ENCODE assay signal across 9 mouse cellular contexts in the genomic region with DNA sequence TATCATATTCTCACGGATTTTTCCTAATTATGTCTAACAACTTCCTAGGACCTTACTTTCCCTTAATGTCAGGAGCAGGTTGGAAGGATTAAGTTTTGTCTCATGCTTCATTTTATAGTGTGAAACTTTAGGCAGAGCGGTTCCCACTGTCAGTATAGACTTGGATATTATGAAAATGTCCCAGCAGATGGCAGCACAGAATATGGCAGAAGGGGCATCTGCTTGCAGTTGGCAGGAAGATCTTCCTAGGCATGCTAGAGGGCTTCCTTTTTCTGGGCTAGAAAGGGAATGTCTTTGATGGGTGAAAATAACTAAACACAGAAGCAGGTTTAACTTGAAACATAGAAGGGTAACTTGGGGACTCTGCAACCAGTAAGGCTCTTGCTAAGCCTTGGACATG.
A peak's percentile ranks its signal among the peaks of the same experiment; 100 is the strongest.
DNase-seq lines count a peak whose midpoint lies in the region; ATAC-seq and TF ChIP-seq lines count a peak whose summit lies in the region.
"Had no signal": no experiment of that assay in that cellular context is flagged by ENCODE, and none has a peak within 500 bp of the region (broad histone marks: within the 10 kb centered on the region; RNA-seq: fewer than 3 reads in every experiment).

No protein-coding gene starts in this region.

- H3K4me2 ChIP-seq in forebrain, embryonic 16.5 days (ENCODE audit: low read length), result no peak overlapping the region
- no peak overlapping the region for H3K4me2 ChIP-seq in forebrain, embryonic 12.5 days
- no peak overlapping the region for H3K4me2 ChIP-seq in stomach, postnatal 0 days (replicated peaks; ENCODE audit: low read depth)
- H3K4me2 ChIP-seq: liver, embryonic 13.5 days had no signal

- H3K27me3 ChIP-seq in forebrain, embryonic 16.5 days (replicated peaks; ENCODE audit: control insufficient read depth, insufficient read depth, low read length), result no peaks in the 10 kb centered on the region
- no peaks in the 10 kb centered on the region for H3K27me3 ChIP-seq in forebrain, embryonic 12.5 days
- no peaks in the 10 kb centered on the region for H3K27me3 ChIP-seq in stomach, postnatal 0 days (ENCODE audit: control insufficient read depth, insufficient read depth, low read length)
- H3K27me3 ChIP-seq: liver, embryonic 13.5 days had no signal

- DNase-seq in lung, postnatal 10 days, result peak; percentile 17
- no peak for DNase-seq in lung, postnatal 36 days
- DNase-seq in layer of hippocampus, postnatal 10 days (ENCODE audit: low spot score in 2 of 2), result peak; percentile 53 to 70
- DNase-seq in stomach, postnatal 0 days (ENCODE audit: low spot score), result no peak
- no peak for DNase-seq in thymus, postnatal 10 days (ENCODE audit: low spot score in 2 of 2)
- no peak for DNase-seq in natural killer cell, adult 2 months (ENCODE audit: low spot score in 2 of 2)
- DNase-seq: liver, embryonic 13.5 days had no signal

- 0 out of 2 replicates have a peak, but pooled peaks cover 2% of the 10 kb centered on the region for H3K4me1 ChIP-seq in forebrain, embryonic 16.5 days (replicated peaks; ENCODE audit: control insufficient read depth, insufficient read depth, low read length)
- H3K4me1 ChIP-seq in forebrain, embryonic 12.5 days, result no peaks in the 10 kb centered on the region
- no peaks in the 10 kb centered on the region for H3K4me1 ChIP-seq in stomach, postnatal 0 days (replicated peaks; ENCODE audit: control insufficient read depth, insufficient read depth)
- H3K4me1 ChIP-seq: liver, embryonic 13.5 days had no signal

- 47% methylated on average over 2 of the region's 2 CpGs for WGBS in forebrain, embryonic 16.5 days
- 72% methylated on average over 2 of the region's 2 CpGs for WGBS in forebrain, embryonic 12.5 days
- WGBS in stomach, postnatal 0 days, result 67% methylated on average over 2 of the region's 2 CpGs

- no peak overlapping the region for H3K4me3 ChIP-seq in forebrain, embryonic 16.5 days (replicated peaks; ENCODE audit: low read length)
- no peak overlapping the region for H3K4me3 ChIP-seq in forebrain, embryonic 12.5 days (replicated peaks)
- no peak overlapping the region for H3K4me3 ChIP-seq in stomach, postnatal 0 days (ENCODE audit: low read depth, low read length)
- H3K4me3 ChIP-seq: liver, embryonic 13.5 days had no signal

- H3K9ac ChIP-seq in forebrain, embryonic 16.5 days (replicated peaks; ENCODE audit: low read depth, low read length), result no peak overlapping the region
- H3K9ac ChIP-seq in forebrain, embryonic 12.5 days, result no peak overlapping the region
- H3K9ac ChIP-seq in stomach, postnatal 0 days (ENCODE audit: low read length), result no peak overlapping the region
- H3K9ac ChIP-seq: liver, embryonic 13.5 days had no signal

- H3K27ac ChIP-seq in forebrain, embryonic 16.5 days (ENCODE audit: low read length), result no peak overlapping the region
- H3K27ac ChIP-seq in forebrain, embryonic 12.5 days, result no peak overlapping the region
- H3K27ac ChIP-seq in stomach, postnatal 0 days (replicated peaks), result no peak overlapping the region
- H3K27ac ChIP-seq: liver, embryonic 13.5 days had no signal

- H3K36me3 ChIP-seq in forebrain, embryonic 16.5 days (ENCODE audit: control insufficient read depth, insufficient read depth), result no peaks in the 10 kb centered on the region
- no peaks in the 10 kb centered on the region for H3K36me3 ChIP-seq in forebrain, embryonic 12.5 days (replicated peaks)
- H3K36me3 ChIP-seq in stomach, postnatal 0 days (ENCODE audit: control insufficient read depth, insufficient read depth, low read length), result no peaks in the 10 kb centered on the region
- H3K36me3 ChIP-seq: liver, embryonic 13.5 days had no signal

- no peaks in the 10 kb centered on the region for H3K9me3 ChIP-seq in forebrain, embryonic 16.5 days (ENCODE audit: control insufficient read depth, low read length)
- no peaks in the 10 kb centered on the region for H3K9me3 ChIP-seq in forebrain, embryonic 12.5 days
- H3K9me3 ChIP-seq in stomach, postnatal 0 days (ENCODE audit: control insufficient read depth, low read length), result no peaks in the 10 kb centered on the region
- H3K9me3 ChIP-seq: liver, embryonic 13.5 days had no signal

- TF ChIP-seq CTCF in stomach, postnatal 0 days (IDR thresholded peaks at IDR 0.05; ENCODE audit: low read depth), result peak; percentile 67

- TF ChIP-seq EP300 in stomach, postnatal 0 days (optimal IDR thresholded peaks at IDR 0.05), result no peak

- peak; percentile 70 for ATAC-seq in forebrain, embryonic 16.5 days
- ATAC-seq in forebrain, embryonic 12.5 days (ENCODE audit: low FRiP score), result no peak
- no peak for ATAC-seq in stomach, postnatal 0 days (ENCODE audit: low FRiP score, low TSS enrichment)

Comparison
In these comparisons a context has a peak if more than half of its experiments do, and no peak if none do; other contexts are left out.
1. DNase-seq: peak in lung, postnatal 10 days (single experiment) and layer of hippocampus, postnatal 10 days (2 of 2); none in lung, postnatal 36 days (single experiment), stomach, postnatal 0 days (single experiment), thymus, postnatal 10 days (0 of 2) and natural killer cell, adult 2 months (0 of 2).